Mouse (Mus musculus) heart, embryonic 12.5 days (tissue): ENCODE measurements around the gene Klrb1b. TPM values are rescaled to one million over a fixed set of nuclear protein-coding genes. Genes with fewer than 3 reads are reported as not detected.
A peak's percentile ranks its signal among the peaks of the same experiment; 100 is the strongest.
"Not testable (repeated sequence)": the region's sequence is repeated elsewhere in the genome, so short reads cannot be mapped to it uniquely, and the experiment has no call there.

Experiments
- ATAC-seq: fragments of 200-750 bp; cut with Nextera tagmentation; 2 replicates; pipeline ENCODE4 v1.8.0; 2017; ENCODE audit warnings: moderate TSS enrichment, moderate library complexity; ENCODE audit not compliant: insufficient number of reproducible peaks, low FRiP score
- H3K27ac ChIP-seq: fragments of 300-500 bp; sonication (generic); 2 replicates; pipeline ENCODE4 v1.5.1; 2016; ENCODE audit warnings: mild to moderate bottlenecking, moderate library complexity; ENCODE audit not compliant: poor library complexity, severe bottlenecking
- H3K27me3 ChIP-seq: fragments of 300-500 bp; sonication (generic); replicated peaks from 2 replicates; pipeline ENCODE4 v1.6.1; 2016; ENCODE audit warnings: mild to moderate bottlenecking, moderate library complexity
- H3K36me3 ChIP-seq: fragments of 300-500 bp; sonication (generic); 2 replicates; pipeline ENCODE4 v1.6.1; 2016; ENCODE audit warnings: mild to moderate bottlenecking, moderate library complexity
- H3K4me1 ChIP-seq: fragments of 300-500 bp; sonication (generic); replicated peaks from 2 replicates; pipeline ENCODE4 v1.6.1; 2016; ENCODE audit warnings: mild to moderate bottlenecking
- H3K4me2 ChIP-seq: fragments of 300-500 bp; sonication (generic); 2 replicates; pipeline ENCODE4 v1.6.1; 2016; ENCODE audit warnings: mild to moderate bottlenecking, moderate library complexity
- H3K4me3 ChIP-seq: fragments of 300-500 bp; sonication (generic); 2 replicates; pipeline ENCODE4 v1.5.1; 2016; ENCODE audit warnings: mild to moderate bottlenecking
- H3K9ac ChIP-seq: fragments of 300-500 bp; sonication (generic); 2 replicates; pipeline ENCODE4 v1.6.1; 2016; ENCODE audit warnings: mild to moderate bottlenecking, moderate library complexity
- H3K9me3 ChIP-seq: fragments of 300-500 bp; sonication (generic); replicated peaks from 2 replicates; pipeline ENCODE4 v1.6.1; 2016; ENCODE audit warnings: mild to moderate bottlenecking, moderate library complexity
- WGBS: fragments of 180-500 bp; shearing (Covaris S2); methylation state at CpG from one replicate; pipeline ENCODE4 v1.1.7; 2016; 5-methylcytosine and 5-hydroxymethylcytosine counted together
- polyA plus RNA-seq: library from polyadenylated mRNA; unstranded; fragments of >200 nt; fragmentation: Nextera tagmentation; extraction: Ambion mirVana; gene quantifications from 2 replicates; pipeline ENCODE4 v1.2.1, GENCODE M21; 2016

Klrb1b gene
- polyA plus RNA-seq, 1 experiment from 2014 or later, result not detected

GRCm38 (mm10) chr6:128840669-128841068 lies 14.5 kb upstream of the Klrb1b start:
- peaks cover 24% of the 10 kb centered on the region for H3K4me1 ChIP-seq
- ATAC-seq, H3K9ac ChIP-seq, H3K4me2 ChIP-seq, H3K4me3 ChIP-seq, H3K27me3 ChIP-seq, H3K27ac ChIP-seq, H3K9me3 ChIP-seq, H3K36me3 ChIP-seq: not testable (repeated sequence)
- WGBS, result 73% methylated on average over 3 of the region's 3 CpGs

- no peak overlapping the region for H3K27ac ChIP-seq
- peaks cover 21% of the 10 kb centered on the region for H3K4me1 ChIP-seq
- H3K9me3 ChIP-seq, result no peaks in the 10 kb centered on the region
- no peaks in the 10 kb centered on the region for H3K27me3 ChIP-seq
- H3K4me2 ChIP-seq, result peak overlapping the region; percentile 90
- no peak for ATAC-seq
- H3K4me3 ChIP-seq, result peak overlapping the region; percentile 71; the same call in 1 of the 2 replicates
- H3K9ac ChIP-seq, result no peak overlapping the region
- H3K36me3 ChIP-seq, result no peaks in the 10 kb centered on the region
- 62% methylated on average over 7 of the region's 7 CpGs for WGBS
These were observed 13.8 kb upstream of the Klrb1b start for GRCm38 (mm10) chr6:128839921-128840320.

DNA sequence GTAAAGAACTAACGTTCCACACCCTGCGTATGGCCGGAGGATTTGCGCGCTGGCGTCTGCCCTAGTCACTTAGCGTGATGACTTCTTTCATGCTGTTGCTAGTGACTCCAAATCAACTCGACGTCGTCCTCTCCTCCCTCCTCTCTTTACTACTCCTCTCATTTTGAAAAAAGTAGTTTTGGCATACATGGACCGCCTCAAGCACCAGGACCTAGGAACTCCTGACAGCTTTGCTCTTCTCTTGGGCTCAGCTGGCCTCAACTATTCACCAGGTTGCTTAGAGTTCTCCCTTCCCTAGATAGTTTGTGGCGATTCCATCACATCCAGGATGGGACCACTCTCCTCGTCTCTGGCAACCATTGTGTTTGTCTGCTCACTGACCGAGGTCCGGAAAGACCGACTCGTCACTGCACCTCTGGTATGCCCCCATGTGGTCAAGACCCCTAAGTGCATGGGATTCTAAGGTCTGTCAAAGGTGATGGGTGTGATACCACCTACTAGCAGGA lies 13.2 kb upstream of the Klrb1b start:
- Histone ChIP-seq H3K4me2 (peak overlapping the region; percentile 90), H3K4me3 (peak overlapping the region; percentile 71), H3K9ac (peak overlapping the region; percentile 85), H3K9me3 (no peaks in the 10 kb centered on the region), H3K27ac (peak overlapping the region; percentile 76), H3K36me3 (no peaks in the 10 kb centered on the region), H3K27me3 (no peaks in the 10 kb centered on the region), H3K4me1 (peaks cover 17% of the 10 kb centered on the region)
- peak; percentile 44 for ATAC-seq
- WGBS, result under 1% methylated on average over 17 of the region's 17 CpGs

DNA sequence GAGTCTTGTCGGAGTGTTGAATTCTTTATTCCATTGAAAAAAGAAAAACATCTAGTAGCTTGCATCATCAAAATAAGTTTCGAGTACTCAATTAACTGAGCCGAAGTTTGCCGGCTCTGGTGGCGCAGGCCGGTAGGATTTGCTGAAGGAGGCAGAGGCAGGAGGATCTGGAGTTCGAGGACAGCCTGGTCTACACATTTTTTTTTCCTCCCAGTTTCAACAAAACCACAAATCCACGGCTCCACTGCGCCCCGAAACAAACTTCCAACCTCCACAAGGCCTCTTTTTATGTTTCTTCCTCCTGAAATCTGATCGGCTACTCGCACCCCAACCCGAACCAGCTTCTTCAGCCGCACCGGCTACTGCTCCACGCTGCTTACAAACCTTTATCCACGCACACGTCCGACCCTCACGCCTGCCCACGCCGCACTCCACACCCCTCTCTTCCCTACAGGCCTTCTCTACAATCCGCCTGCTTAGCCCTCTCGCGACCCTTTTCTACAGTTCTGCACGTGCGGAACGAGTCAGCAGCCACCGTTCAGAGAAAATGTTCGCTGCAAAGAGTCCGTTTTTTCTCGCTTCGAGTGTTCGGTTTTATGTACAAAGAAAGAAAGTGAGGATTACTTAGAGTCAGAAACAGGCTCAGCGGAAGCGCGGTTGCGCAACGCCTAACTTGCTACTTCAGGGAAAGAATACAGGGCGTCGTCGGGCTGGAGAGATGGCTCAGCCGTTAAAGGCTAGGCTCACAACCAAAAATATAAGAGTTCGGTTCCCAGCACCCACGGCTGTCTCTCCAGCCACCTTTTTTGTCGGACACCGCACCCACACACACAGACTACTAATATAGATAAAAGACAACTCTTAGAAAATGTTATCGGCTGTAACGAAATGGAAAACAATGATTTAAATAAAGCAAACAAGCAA lies 12.5 kb upstream of the Klrb1b start:
- WGBS, result under 1% methylated on average over 49 of the region's 49 CpGs
- H3K36me3 ChIP-seq, result no peaks in the 10 kb centered on the region
- H3K4me1 ChIP-seq, result peaks cover 14% of the 10 kb centered on the region
- H3K27ac ChIP-seq, result peak overlapping the region; percentile 88
- ATAC-seq, result peak; percentile 63
- H3K27me3 ChIP-seq, result no peaks in the 10 kb centered on the region
- H3K9ac ChIP-seq, result peak overlapping the region; percentile 85
- H3K4me3 ChIP-seq, result peak overlapping the region; percentile 71
- no peaks in the 10 kb centered on the region for H3K9me3 ChIP-seq
- peak overlapping the region; percentile 90 for H3K4me2 ChIP-seq

DNA sequence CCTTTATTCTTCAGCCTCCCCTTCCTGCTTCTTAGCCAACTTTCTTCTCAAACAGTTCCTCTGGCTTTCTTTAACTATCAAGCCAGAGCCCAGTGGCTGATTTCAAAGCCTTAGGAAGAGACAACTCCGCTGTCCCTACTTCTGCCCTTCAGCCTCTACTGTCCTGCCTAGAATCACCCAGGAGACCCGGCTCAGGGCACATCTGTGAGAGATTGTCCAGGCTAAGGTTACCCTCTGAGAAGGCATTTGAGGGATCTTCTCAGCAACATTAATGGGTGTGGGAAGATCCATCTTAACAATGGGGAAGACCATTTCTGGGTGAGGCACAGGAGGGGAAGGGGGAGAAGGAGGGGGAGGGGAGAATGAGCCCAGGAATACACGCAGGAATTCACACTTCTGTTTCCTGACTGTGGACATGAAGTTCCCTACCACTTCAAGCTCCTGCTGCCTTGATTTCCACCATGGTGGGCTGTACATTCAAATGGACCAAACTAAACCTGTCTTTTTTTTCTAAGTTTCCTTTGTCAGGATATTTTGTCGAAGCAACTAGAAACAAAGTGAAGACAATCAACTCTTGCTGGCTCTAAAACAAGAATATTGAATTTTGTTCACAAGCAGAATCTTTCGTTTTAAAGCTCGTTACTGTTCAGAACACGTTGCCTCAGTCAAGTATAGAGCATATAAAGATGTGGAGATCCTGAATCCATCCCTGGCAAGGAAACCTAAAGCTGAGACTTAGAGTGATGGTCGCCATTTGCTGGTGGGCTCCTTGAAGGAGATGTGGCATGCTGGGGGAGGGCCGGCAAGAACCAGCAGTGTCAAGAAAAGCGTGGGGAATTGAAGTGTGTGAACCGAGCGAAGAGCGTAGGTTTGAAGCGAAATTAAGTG lies 11.6 kb upstream of the Klrb1b start:
- WGBS, result 2% methylated on average over 14 of the region's 14 CpGs
- Histone ChIP-seq H3K4me2 (peak overlapping the region; percentile 90), H3K4me3 (peak overlapping the region; percentile 71), H3K9me3 (no peaks in the 10 kb centered on the region), H3K4me1 (peaks cover 14% of the 10 kb centered on the region), H3K27me3 (no peaks in the 10 kb centered on the region), H3K9ac (peak overlapping the region; percentile 49), H3K27ac (peak overlapping the region; percentile 63; the same call in 1 of the 2 replicates), H3K36me3 (no peaks in the 10 kb centered on the region)
- peak; percentile 27 for ATAC-seq

DNA sequence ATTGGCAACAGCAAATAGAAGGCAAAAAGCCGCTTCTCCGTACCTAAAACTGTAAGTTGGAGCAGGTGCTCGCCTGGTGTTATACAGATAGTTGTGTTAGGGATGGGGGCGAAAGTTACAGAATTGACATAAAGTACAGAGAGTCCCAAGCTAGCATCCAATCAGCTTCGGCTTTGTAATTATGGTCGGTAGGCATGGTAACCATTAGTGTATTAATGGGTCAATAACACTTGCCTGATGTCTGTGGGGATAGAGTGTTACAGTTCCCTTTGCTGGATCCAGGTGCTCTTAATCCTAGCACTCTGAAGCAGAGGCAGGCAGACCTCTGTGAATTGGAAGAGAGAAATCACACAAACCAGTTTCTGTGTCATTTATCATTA lies 10.8 kb upstream of the Klrb1b start:
- Histone ChIP-seq H3K4me1 (peaks cover 11% of the 10 kb centered on the region), H3K9ac (peak overlapping the region; percentile 49; the same call in 1 of the 2 replicates), H3K9me3 (no peaks in the 10 kb centered on the region), H3K4me3 (peak overlapping the region; percentile 71), H3K27ac (no peak overlapping the region), H3K36me3 (no peaks in the 10 kb centered on the region), H3K27me3 (no peaks in the 10 kb centered on the region), H3K4me2 (peak overlapping the region; percentile 90)
- ATAC-seq, result no peak
- WGBS, result 82% methylated on average over 6 of the region's 6 CpGs

- H3K4me2 ChIP-seq, result no peak overlapping the region
- H3K4me3 ChIP-seq, result no peak overlapping the region
- ATAC-seq, result no peak
- H3K36me3 ChIP-seq, result no peaks in the 10 kb centered on the region
- H3K9me3 ChIP-seq, result no peaks in the 10 kb centered on the region
- WGBS, result 84% methylated on average over 8 of the region's 8 CpGs
- no peak overlapping the region for H3K27ac ChIP-seq
- no peak overlapping the region for H3K9ac ChIP-seq
- H3K27me3 ChIP-seq, result no peaks in the 10 kb centered on the region
- peaks cover 6% of the 10 kb centered on the region for H3K4me1 ChIP-seq
These were observed 10.2 kb upstream of the Klrb1b start for GRCm38 (mm10) chr6:128836191-128836954.

- H3K4me1 ChIP-seq, result peaks cover 4% of the 10 kb centered on the region
- 75% methylated on average over 4 of the region's 4 CpGs for WGBS
These were observed 9.4 kb upstream of the Klrb1b start for GRCm38 (mm10) chr6:128835571-128835970.

GRCm38 (mm10) chr6:128833046-128833445 lies 6.9 kb upstream of the Klrb1b start:
- no peak for ATAC-seq
- no peak overlapping the region for H3K9ac ChIP-seq
- no peak overlapping the region for H3K27ac ChIP-seq
- no peak overlapping the region for H3K4me2 ChIP-seq
- no peaks in the 10 kb centered on the region for H3K27me3 ChIP-seq
- H3K36me3 ChIP-seq, result no peaks in the 10 kb centered on the region
- 75% methylated on average over 10 of the region's 10 CpGs for WGBS
- no peaks in the 10 kb centered on the region; the same call in none of the 2 replicates for H3K4me1 ChIP-seq
- H3K4me3 ChIP-seq, result no peak overlapping the region
- no peaks in the 10 kb centered on the region for H3K9me3 ChIP-seq

More at GRCm38 (mm10) chr6:128835571-128835970, 9.4 kb upstream of the Klrb1b start:
- no peaks in the 10 kb centered on the region for H3K9me3 ChIP-seq
- H3K27me3 ChIP-seq, result no peaks in the 10 kb centered on the region
- no peak overlapping the region for H3K27ac ChIP-seq
- H3K9ac ChIP-seq, result no peak overlapping the region
- H3K4me2 ChIP-seq, result no peak overlapping the region
- ATAC-seq, result no peak
- no peak overlapping the region for H3K4me3 ChIP-seq
- H3K36me3 ChIP-seq, result no peaks in the 10 kb centered on the region

GRCm38 (mm10) chr6:128829837-128830236 lies 3.7 kb upstream of the Klrb1b start:
- no peaks in the 10 kb centered on the region for H3K9me3 ChIP-seq
- no peak overlapping the region for H3K9ac ChIP-seq
- H3K4me2 ChIP-seq, result no peak overlapping the region
- WGBS, result 51% methylated on average over 4 of the region's 4 CpGs
- no peaks in the 10 kb centered on the region for H3K4me1 ChIP-seq
- no peak for ATAC-seq
- no peaks in the 10 kb centered on the region for H3K27me3 ChIP-seq
- H3K36me3 ChIP-seq, result no peaks in the 10 kb centered on the region
- no peak overlapping the region for H3K4me3 ChIP-seq
- no peak overlapping the region for H3K27ac ChIP-seq
